Mouse (Mus musculus): ENCODE measurements around the gene Adgrb3. TPM values are rescaled to one million over a fixed set of nuclear protein-coding genes. Genes with fewer than 3 reads are reported as not detected.

The Adgrb3 gene
- not detected in 2 replicates for total RNA-seq (2017)

- ATAC-seq (replicated peaks in 1 of 2; ENCODE audit: insufficient read depth in 1 of 2, low FRiP score in 2 of 2, low TSS enrichment in 1 of 2, low read depth in 1 of 2, poor library complexity in 2 of 2, severe bottlenecking in 2 of 2) = no peak
These were observed at the start of gene Adgrb3 for GRCm38 (mm10) chr1:25828971-25829920. TSS of gene Adgrb3 (minus strand) at chr1:25829707.

GRCm38 (mm10) chr1:25877526-25877925 is 48.0 kb upstream of the Adgrb3 start:
- ATAC-seq (replicated peaks in 1 of 2; ENCODE audit: insufficient read depth in 1 of 2, low FRiP score in 2 of 2, low TSS enrichment in 1 of 2, low read depth in 1 of 2, poor library complexity in 2 of 2, severe bottlenecking in 2 of 2) = no peak

- ATAC-seq (replicated peaks in 1 of 2; ENCODE audit: insufficient read depth in 1 of 2, low FRiP score in 2 of 2, low TSS enrichment in 1 of 2, low read depth in 1 of 2, poor library complexity in 2 of 2, severe bottlenecking in 2 of 2) = no peak
These were observed 28.0 kb upstream of the Adgrb3 start for GRCm38 (mm10) chr1:25857473-25857872.

DNA sequence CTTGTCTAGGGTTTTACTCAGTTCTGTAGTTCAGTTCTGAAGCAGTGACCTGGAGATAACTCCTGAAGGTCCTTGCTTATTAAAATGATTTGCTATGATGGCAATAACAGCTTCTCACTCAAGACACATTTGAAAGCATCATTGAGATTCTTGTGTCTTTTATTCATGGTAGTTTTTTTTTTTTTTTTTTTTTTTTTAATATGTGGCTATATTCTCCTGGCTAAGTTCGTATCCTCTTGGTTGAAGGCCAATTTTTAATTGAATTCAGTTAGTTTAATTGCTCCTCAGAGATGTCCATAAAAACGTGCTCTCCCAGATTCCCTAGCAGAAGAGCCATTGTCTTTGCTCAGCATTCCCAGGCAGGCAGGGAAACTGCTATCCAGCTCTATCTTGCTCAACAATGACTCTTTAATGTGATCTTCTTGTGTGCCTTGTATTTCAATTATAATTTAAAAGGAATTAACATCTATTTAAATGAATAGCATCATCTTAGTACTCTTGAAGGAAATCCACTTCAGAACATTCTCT is 25.0 kb upstream of the Adgrb3 start:
- ATAC-seq (replicated peaks in 1 of 2; ENCODE audit: insufficient read depth in 1 of 2, low FRiP score in 2 of 2, low TSS enrichment in 1 of 2, low read depth in 1 of 2, poor library complexity in 2 of 2, severe bottlenecking in 2 of 2) = no peak

GRCm38 (mm10) chr1:25832260-25832659 is 2.8 kb upstream of the Adgrb3 start:
- ATAC-seq (replicated peaks in 1 of 2; ENCODE audit: insufficient read depth in 1 of 2, low FRiP score in 2 of 2, low TSS enrichment in 1 of 2, low read depth in 1 of 2, poor library complexity in 2 of 2, severe bottlenecking in 2 of 2) = no peak

GRCm38 (mm10) chr1:25831521-25831900 is 2.0 kb upstream of the Adgrb3 start:
- no peak for ATAC-seq (replicated peaks in 1 of 2; ENCODE audit: insufficient read depth in 1 of 2, low FRiP score in 2 of 2, low TSS enrichment in 1 of 2, low read depth in 1 of 2, poor library complexity in 2 of 2, severe bottlenecking in 2 of 2)

DNA sequence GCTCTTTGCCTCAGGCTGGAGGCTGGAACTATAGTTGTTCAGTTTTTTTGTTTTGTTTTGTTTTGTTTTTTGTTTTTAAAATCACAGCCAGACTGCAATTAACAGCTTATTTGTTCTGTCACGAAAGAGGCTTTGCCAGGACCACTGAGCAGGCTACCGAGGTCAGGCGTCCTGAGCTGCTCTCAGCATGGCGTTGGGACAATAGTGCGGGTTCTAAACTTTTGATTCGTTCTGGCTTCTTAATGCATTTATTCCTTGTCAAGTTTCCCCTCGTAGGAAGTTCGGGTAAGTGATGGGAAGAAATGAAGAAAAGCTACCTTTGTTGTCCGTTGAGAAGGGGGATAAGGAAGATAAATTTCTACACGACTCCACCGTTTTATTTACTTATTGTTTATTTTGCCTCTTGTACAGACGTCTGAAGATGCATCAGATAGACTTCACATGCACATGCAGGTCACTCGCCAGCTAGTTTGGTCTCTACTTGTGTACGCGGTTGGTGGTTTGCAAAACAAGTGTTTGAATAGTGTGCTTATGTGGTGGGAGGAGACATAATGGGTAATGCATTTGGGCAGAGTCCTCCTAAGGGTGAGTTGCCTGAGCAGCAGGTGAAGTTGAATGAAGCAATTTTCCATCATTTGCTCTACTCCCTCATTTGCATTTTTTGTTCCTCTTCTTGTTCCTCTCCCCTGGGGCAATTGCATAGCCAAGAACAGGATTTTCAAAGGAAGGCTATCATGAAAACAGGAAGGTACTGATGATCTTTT is 1.4 kb upstream of the Adgrb3 start:
- ATAC-seq (replicated peaks in 1 of 2; ENCODE audit: insufficient read depth in 1 of 2, low FRiP score in 2 of 2, low TSS enrichment in 1 of 2, low read depth in 1 of 2, poor library complexity in 2 of 2, severe bottlenecking in 2 of 2) = no peak

DNA sequence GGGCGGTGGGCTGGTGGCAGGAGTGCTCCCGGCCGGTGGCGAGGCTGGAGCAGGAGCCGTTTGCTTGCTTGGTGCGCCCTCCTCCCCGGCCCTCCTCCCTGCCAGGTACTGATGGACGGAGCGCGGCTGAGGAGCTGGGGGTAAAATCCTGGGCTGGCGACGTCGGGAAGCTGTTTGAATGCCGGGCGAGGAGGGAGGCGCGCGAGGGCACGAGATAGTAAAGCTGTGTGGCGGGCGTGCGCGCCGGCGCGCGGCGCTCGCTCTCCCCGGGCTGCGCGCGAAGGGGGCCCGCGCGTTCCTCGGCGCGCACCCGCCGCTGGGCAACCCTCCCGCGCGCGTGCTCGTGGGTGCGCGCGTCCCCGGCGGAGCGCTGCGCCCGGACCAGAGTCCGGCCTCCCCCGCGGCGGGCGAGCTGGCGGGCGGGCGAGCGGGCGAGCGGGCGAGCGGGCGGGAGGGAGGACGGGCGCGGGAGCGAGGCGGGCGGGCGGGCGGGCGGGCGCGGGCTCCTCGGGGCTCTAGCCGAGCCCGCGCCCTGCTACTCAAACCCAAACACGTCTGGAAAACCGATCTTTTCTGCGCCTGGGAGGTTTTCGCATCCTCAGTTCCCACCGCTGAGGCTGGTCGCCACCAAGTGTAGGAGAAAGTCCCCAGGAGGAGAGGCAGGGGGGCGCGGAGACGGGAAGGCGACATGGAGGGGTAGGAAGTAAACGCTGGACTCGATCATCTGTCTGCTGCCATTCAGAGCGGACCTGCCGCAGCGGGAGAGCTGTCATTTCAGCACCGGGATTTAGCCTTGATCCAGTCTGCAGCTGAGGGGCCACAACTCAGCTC is 629 bp upstream of the Adgrb3 start:
- no peak for ATAC-seq (replicated peaks in 1 of 2; ENCODE audit: insufficient read depth in 1 of 2, low FRiP score in 2 of 2, low TSS enrichment in 1 of 2, low read depth in 1 of 2, poor library complexity in 2 of 2, severe bottlenecking in 2 of 2)

- ATAC-seq (replicated peaks in 1 of 2; ENCODE audit: insufficient read depth in 1 of 2, low FRiP score in 2 of 2, low TSS enrichment in 1 of 2, low read depth in 1 of 2, poor library complexity in 2 of 2, severe bottlenecking in 2 of 2) = no peak
These were observed 1.3 kb downstream of the Adgrb3 start for GRCm38 (mm10) chr1:25828071-25828755.

DNA sequence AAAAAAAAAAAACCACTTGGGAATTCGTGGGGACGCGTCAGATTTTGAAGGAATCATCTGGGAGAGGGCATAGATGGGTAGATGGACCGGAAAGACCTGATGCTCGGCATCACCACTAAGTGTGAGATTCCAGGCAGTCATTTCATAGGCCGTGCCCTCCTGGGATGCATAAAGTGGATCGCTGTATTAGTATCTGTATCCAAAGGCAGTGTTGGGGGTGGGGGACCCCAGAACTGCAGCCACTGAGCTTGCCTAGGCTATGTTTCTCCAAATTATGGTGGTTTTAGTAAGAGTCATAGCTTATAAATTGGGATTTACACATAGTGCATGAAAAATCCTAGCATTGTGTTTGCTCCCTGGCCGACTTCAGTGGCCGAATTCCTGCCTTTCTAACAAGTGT is 2.1 kb downstream of the Adgrb3 start:
- no peak for ATAC-seq (replicated peaks in 1 of 2; ENCODE audit: insufficient read depth in 1 of 2, low FRiP score in 2 of 2, low TSS enrichment in 1 of 2, low read depth in 1 of 2, poor library complexity in 2 of 2, severe bottlenecking in 2 of 2)

DNA sequence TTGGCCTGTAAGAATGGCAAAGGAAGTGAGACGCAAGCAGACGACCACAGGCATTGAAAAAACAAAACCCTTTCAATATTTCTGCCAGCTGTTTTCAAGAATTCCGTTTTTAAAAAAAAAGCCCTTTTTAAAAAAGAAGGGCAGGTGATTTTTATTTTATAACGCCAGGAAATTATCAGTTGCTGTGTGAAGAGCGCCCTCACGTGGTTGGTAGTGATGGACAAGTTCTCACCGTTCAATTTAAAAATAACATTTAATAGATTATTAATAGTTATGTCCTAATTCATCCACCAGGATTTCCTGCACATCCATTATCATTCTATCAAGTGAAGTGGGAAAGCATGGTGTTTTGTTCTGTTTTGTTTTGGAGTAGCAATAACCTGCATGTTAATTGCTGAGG is 2.7 kb downstream of the Adgrb3 start:
- ATAC-seq (replicated peaks in 1 of 2; ENCODE audit: insufficient read depth in 1 of 2, low FRiP score in 2 of 2, low TSS enrichment in 1 of 2, low read depth in 1 of 2, poor library complexity in 2 of 2, severe bottlenecking in 2 of 2) = no peak

GRCm38 (mm10) chr1:25824626-25825025 is 4.9 kb downstream of the Adgrb3 start:
- no peak for ATAC-seq (replicated peaks in 1 of 2; ENCODE audit: insufficient read depth in 1 of 2, low FRiP score in 2 of 2, low TSS enrichment in 1 of 2, low read depth in 1 of 2, poor library complexity in 2 of 2, severe bottlenecking in 2 of 2)

DNA sequence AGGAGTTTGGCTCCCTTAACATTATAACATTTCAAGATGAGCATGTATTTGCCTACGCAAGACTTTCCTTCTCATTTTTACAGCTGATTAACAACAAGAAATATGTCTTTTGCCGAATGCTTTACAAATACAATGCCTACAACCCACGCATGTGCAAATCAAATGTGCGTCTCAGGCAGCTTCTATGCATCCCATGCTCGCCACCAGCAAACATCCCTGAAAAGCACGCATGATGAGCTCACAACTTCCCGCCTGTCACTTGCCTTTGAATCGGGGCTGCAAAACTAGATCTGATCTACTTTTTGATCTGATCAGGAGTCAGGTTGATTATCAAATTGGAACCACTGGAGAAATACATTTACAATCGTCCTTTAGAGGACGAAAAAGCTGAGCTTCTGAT is 5.5 kb downstream of the Adgrb3 start:
- ATAC-seq (replicated peaks in 1 of 2; ENCODE audit: insufficient read depth in 1 of 2, low FRiP score in 2 of 2, low TSS enrichment in 1 of 2, low read depth in 1 of 2, poor library complexity in 2 of 2, severe bottlenecking in 2 of 2) = no peak

GRCm38 (mm10) chr1:25815491-25815890 is 14.0 kb downstream of the Adgrb3 start:
- ATAC-seq (replicated peaks in 1 of 2; ENCODE audit: insufficient read depth in 1 of 2, low FRiP score in 2 of 2, low TSS enrichment in 1 of 2, low read depth in 1 of 2, poor library complexity in 2 of 2, severe bottlenecking in 2 of 2) = no peak

DNA sequence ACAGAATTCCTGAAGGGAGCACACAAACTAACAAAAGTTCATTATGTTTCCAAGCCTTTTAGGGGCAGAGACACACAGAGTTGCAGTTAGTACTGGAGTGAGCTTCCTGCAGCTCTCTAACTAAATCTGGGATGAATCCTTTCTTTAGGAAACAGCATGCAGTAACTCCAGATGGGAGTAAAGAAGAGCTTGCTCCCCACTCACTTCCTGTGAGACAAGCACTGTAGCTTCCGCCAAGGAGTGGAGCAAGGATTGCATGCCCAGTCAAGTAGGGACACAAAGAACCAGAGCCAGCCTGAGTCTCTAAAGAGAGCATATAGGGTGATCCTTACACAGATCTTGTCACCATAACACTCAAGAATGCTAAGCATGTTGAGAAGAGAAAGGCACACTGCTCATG is 50.7 kb downstream of the Adgrb3 start:
- no peak for ATAC-seq (replicated peaks in 1 of 2; ENCODE audit: insufficient read depth in 1 of 2, low FRiP score in 2 of 2, low TSS enrichment in 1 of 2, low read depth in 1 of 2, poor library complexity in 2 of 2, severe bottlenecking in 2 of 2)

DNA sequence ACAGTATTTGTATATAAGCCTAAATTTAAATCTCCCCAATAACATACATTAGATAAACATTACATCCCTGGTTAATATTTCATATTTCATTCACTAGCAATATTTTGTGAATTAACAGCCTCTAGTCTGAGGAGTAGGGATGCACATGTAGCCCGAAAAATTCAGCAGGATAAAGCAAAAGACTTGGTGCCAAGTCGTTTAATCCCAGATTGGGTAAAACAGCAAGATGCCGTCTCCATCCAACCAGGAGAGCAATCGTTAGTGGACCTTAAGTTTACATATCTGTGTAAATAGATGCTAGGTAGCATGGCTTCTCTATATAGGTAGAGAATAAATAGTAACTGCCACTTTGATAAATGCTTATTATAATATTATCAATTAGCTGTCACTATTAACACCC is 52.0 kb downstream of the Adgrb3 start:
- ATAC-seq (replicated peaks in 1 of 2; ENCODE audit: insufficient read depth in 1 of 2, low FRiP score in 2 of 2, low TSS enrichment in 1 of 2, low read depth in 1 of 2, poor library complexity in 2 of 2, severe bottlenecking in 2 of 2) = no peak
